Mouse (Mus musculus) gastrocnemius, postnatal 10 days (tissue): ENCODE data around the gene Txndc11. TPM values are rescaled to one million over a fixed set of nuclear protein-coding genes. Genes with fewer than 3 reads are reported as not detected.
"Not testable (repeated sequence)": the region's sequence is repeated elsewhere in the genome, so short reads cannot be mapped to it uniquely, and the experiment has no call there.

Experiments
- DNase-seq: peaks from one replicate; pipeline ENCODE4 v3.0.0; 2021; ENCODE audit warnings: mixed read lengths
- long read RNA-seq, 2 experiments: library from polyadenylated mRNA; stranded (forward); transcript quantifications; one replicate each; pipeline ENCODE4 v2.0.0; 2021
- total RNA-seq, 2 experiments: library from RNA; stranded (reverse); gene quantifications; 2 replicates each; pipeline ENCODE4 v1.2.3; 2021

Gene Txndc11
- 10 to 100 TPM in 1 of 2 experiments, 1 to 10 TPM in 1; 9.3 to 14.1 TPM for total RNA-seq
- long read RNA-seq, experiment 1, full-length matches to known transcripts: 14 of 32 reads
- long read RNA-seq, experiment 1, partial matches to known transcripts: 5 of 32 reads
- long read RNA-seq, experiment 1, other reads (novel, unspliced or antisense): 13 of 32 reads
- long read RNA-seq, experiment 2, full-length matches to known transcripts: 7 of 16 reads
- long read RNA-seq, experiment 2, partial matches to known transcripts: 2 of 16 reads
- long read RNA-seq, experiment 2, other reads (novel, unspliced or antisense): 7 of 16 reads

DNA sequence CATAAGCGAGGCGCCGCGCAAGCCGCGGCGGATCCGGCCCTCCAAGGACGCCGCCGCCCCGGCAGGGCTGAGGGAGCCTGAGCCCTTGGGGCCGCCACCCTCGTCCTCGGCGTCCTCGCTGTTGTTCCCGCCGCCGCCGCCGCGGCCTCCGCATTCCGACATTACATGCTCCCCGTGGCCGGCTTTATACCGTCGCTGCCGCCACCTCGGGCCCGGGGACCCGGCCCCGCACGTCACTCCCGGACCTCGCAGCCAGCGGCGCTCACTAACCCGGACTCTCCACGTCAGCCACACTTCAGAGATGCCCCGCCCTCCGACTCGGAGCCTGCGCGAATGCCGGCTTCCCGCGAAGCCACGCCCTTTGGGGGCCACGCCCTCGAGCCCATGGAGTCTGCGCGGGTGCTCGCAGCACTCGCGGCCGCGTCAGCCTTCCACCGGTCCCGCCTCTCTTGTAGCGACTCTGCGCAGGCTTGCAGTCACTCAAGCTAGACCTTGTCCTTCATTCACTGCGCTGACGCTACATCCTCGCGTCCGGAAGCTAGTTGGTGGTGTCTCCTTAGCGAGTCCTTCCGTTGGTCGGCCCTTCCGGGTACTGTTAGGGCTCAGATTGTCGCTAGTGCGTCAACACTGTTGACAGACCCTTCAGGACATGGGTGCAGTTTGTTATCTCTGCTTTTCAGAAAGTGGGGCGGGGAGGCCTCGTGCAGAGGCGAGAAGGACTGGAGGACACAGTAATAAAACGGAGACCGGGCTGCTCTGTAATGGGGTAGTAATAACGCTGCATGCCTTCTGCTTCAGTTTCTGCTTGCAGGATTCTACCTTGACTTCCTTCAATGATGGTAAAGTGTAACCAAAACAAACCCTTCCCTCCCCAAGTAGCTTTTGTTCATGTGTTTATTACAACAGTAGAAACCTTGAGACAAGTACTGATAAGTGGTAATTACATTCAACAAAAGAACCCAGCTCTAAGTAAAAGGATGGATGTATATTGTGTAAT lies at the start of gene Txndc11:
Txndc11 (minus strand) TSS at position 303 of the 997 bp plus-strand sequence.
- peak; percentile 99 for DNase-seq

DNA sequence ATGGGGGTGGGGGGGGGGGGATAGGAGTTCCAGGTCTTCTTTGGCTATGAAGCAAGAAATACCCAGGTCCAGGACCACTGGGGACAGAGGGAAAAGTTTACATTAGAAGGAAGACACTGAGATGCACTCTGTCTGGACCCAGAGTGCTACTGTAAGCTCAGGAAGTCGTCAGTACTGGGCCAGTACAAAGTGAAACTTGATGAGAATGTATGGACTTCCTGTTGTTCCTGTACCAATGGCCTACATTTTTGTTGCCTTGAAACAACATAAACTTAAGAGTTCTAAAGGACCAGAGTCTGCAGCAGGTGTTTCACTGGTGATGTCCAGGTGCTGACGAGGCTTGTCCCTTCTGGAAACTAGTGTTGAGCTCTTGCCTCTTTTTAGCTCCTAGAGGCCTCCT lies 43.0 kb upstream of the Txndc11 start:
- no peak for DNase-seq

DNA sequence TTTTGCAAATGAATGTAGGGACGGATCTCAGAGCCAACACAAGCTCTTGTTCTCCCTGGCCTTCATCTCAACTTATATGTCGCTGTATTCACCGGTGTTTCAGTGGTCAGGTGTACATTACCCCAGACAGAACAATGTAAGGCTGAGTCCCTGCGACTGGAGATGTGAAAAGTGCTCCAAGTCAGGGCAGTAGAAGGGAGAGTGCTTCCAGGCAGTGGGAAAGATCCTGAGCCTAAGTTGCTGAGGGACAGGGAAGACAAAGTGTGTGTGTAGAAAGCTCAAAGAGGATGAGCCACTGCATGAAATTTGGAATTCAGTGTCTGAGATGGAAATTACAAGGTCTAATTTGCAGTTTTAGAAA lies 42.4 kb upstream of the Txndc11 start:
- DNase-seq: no peak

GRCm38 (mm10) chr16:11176208-11176883 lies 41.9 kb upstream of the Txndc11 start, which contains the start of gene Zc3h7a:
Gene Zc3h7a (minus strand): TSS chr16:11176393.
- peak; percentile 90 for DNase-seq

DNA sequence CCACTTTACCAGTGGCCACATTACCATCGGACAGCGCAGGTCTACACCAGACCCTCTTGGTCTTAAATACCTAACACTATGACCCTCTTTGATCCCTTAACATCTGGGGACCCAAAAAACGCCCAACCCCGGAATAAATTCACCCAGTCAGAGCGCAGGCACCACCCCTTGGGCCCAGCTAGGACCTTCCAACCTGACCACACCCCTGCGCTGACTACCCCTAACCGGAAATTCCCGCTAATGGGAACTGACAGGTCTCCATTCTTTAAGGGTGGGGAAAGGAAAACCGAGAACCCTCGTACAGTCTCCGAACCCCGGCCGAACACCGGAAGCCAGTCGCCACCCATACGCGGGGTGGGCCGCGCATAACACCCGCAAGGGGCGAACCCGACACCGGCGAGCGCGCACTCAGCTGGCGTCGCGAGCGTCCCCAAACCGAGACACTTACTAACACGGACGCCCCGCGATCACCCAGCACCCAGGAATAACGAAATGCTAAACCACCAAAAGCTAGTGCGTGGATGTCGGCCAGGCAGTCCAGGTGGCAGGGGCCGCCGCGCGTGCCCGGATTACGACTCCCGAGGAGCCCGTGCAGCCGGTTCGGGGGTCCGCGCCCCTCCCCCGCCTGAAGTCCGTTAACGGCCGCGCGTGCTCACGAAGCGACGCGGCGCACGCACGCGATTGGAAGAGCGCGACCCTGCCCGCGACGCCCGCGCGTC lies 41.2 kb upstream of the Txndc11 start:
- DNase-seq: peak; percentile 61

- no peak for DNase-seq
Measured at GRCm38 (mm10) chr16:11175100-11175488, 40.6 kb upstream of the Txndc11 start.

DNA sequence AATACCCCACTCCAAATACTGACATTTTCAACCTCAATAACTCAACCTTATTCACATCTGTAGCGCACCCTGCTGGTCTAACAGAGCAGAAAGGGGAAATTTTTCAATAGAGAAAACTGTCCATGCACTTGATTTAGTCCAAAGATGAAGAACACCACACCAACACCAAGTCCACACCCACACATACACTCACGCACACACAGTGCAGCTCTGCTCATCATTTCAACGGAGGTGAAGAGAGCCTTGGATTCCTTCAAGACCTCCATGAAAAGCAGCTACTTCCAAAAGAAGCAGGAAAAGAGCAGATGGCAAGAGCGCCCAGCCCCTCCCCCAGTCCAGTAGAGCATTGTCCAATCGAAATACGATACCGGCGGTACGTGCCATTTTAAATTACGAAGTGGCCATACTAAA lies 40.2 kb upstream of the Txndc11 start:
- DNase-seq: peak; percentile 41

GRCm38 (mm10) chr16:11171679-11172078 lies 37.2 kb upstream of the Txndc11 start:
- no peak for DNase-seq

DNA sequence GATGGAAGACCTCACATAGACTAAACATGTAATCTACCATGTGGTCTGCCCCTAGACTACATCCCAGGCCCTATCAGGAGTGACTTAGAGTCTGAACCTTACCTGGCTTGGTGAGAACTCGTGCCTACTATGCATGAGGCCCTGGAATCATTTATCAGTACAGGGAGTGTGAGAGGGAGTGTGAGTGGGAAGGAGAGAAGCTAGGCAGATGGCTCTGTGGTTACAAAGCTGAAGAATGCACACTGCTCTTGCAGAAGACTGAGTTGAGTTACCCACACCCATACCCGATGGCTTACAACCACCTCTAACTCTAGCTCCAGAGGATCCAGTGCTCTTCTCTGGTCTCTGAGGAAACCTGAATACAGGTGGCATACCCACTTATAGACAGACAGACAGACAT lies 32.0 kb upstream of the Txndc11 start:
- DNase-seq: no peak

DNA sequence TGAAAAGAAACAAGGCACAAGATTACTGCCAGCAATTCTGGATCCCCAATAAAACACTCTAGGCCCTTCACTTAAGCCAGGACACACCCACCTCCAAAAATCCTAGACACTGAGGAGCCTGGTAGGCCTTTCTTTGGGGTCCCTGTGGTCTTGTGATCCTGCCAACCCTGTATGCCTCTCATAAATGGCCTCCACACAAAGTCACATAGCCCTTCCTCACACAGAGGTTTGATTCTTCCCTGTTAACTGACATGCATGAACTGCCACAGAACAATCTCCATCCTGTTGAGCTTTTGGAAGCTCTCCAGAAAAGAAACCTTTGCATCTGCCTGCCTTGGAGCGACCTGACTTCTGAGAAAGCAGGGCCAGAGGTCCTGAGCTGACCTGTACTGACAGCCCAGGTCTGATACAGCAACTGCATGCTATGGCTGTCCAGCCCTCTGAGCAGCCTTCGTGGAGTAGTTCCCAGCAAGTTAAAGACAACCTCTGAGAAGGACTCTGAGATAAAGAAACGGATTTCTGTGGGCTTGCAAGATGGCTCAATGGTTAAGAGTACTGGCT lies 30.3 kb upstream of the Txndc11 start:
- DNase-seq: no peak

DNA sequence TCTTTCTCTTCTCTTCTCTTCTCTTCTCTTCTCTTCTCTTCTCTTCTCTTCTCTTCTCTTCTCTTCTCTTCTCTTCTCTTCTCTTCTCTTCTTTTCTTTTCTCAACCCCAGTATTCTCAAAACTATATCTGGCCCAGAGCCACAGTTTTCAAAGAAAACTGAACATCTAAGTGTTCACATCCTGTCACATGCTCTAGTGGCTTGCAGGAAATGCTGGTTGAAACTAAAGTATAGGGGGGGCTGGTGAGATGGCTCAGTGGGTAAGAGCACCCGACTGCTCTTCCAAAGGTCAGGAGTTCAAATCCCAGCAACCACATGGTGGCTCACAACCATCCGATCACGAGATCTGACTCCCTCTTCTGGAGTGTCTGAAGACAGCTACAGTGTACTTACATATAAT lies 23.3 kb upstream of the Txndc11 start:
- not testable (repeated sequence) for DNase-seq

GRCm38 (mm10) chr16:11154500-11154899 lies 20.1 kb upstream of the Txndc11 start:
- no peak for DNase-seq

DNA sequence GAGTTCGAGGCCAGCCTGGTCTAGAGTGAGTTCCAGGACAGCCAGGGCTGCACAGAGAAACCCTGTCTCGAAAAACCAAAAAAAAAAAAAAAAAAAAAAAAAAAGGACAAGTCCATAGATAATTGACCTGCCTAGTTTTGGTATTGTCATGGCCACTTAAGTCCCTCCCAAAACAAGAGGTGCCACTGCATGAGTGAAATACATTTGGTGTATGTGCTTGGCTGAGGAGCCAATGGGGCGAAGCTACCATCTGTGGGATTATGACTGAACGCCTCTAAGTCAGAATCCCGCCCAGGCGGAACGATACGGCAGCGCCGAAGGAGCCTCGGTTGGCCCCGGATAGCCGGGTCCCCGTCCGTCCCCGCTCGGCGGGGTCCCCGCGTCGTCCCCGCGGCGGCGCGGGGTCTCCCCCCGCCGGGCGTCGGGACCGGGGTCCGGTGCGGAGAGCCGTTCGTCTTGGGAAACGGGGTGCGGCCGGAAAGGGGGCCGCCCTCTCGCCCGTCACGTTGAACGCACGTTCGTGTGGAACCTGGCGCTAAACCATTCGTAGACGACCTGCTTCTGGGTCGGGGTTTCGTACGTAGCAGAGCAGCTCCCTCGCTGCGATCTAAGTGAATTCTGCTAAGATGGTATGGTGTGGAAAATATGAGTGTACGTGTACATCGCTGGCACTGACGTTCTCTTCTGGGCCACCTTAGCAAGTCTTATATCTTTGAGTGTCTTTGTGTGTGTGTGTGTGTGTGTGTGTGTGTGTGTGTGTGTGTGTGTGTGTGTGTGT lies 9.4 kb upstream of the Txndc11 start:
- peak; percentile 100 for DNase-seq

DNA sequence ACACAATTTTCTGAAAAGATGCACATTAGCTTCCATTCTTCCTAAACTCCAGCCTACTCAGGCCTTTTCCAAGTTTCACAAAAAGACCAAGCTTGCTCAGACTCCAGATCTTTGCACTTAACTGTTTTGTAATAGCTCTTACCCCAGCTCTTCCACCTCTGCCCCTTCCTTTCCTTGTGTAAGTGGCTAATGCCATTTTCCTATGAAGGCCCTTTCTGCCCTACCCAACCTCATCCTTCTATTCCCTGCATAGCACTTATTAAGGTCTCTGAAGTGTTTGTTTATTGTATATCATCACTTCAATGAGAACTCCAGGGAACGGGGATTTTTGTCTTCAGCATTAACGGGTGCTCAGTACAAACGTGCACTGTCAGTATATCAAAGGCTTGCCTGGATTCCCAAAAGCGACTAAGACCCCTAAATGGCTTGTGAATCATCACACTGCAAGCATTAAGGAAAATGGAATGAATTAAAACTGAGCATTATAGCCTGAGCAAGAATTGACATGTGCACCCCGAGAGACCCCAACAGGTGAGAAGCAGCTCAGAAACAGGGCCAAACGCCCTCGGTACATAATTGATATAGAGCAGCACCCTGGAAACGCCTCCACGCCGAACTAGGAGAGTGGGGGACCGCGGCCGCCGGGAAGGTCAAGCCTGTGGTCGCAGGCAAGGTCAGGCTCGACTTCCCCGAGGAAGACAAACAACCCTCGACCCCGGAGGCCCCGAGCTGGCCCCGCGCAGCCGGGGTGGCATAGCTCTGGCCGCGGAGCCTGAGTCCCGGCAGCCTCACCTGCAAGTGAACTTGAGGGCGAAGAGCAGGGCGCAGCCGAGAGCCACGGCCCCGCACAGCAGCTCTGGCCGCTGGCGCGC lies 738 bp downstream of the Txndc11 start:
- no peak for DNase-seq

DNA sequence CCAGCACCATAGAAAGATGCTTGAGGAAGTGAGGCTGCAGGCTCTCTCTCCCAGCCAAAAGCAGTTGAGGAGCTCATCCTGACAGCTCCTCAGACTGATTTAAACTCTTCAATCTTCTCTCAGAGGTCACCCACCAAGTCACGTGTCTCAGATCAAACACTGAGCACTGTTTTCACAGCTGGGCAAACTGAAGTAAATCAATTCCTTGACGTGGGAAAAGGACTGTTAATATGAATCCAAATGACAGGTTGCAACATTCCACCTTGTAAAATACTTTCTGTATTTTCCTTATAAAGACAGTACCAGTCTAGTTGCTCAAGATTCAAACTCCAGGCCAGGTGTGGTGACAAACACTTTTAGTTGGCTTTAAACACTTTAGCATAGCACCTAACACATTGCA lies 1.6 kb downstream of the Txndc11 start:
- no peak for DNase-seq

GRCm38 (mm10) chr16:11128301-11128700 lies 6.1 kb downstream of the Txndc11 start:
- DNase-seq: no peak

DNA sequence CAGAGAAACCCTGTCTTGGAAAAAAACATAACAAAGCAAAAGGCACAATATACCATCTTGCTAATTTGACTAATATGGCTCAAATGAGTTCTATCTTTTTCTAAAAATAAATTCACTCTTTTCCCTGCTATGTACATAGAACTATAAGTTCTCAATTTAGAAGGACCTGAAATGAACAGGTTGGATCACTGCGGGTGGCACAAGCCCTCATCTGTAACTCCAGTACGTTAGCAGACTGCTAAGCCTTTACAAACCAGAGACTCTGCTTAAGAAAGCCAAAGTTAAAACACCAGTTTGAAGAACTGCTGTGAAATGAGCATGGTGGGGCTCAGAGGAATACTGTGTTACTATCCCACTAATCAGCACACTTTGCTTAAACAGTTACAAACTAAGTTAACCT lies 9.1 kb downstream of the Txndc11 start:
- DNase-seq: no peak

DNA sequence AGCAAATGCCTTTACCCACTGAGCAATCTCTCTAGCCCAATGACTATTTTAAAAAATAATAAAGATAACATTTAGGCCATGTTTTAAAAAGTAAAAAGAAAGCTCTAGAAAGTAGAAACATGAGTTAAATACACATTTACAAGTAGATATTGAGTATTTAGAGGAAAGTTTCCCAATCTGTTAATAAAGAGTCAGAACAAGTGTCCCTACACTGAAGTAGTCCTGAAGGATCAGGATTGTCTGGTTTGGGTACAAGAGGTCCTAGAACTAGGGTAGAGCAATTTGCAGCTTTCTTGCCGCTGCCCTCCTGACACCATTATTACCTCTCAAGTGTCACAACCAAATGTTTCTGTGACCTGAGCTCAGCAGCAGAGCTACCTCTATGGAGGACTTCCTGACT lies 10.3 kb downstream of the Txndc11 start:
- DNase-seq: no peak

DNA sequence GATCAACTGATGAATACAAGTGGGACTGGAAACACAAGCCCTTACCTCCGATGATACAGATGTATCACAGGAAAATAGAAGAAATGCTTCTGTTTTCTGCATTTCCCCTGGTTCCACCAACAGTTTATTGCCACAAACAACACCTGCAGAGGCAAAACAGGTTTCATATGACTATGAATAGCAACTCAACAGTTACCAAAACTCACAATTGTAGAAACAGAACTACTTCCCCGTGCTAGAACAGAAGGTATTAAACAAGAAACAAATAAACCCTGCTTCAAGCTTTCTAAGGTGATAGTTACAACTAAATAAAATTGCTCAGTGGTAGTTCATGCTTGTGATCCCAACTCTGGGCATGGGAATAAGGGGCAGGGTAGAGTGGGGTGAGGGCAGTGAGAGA lies 11.8 kb downstream of the Txndc11 start:
- DNase-seq: no peak

DNA sequence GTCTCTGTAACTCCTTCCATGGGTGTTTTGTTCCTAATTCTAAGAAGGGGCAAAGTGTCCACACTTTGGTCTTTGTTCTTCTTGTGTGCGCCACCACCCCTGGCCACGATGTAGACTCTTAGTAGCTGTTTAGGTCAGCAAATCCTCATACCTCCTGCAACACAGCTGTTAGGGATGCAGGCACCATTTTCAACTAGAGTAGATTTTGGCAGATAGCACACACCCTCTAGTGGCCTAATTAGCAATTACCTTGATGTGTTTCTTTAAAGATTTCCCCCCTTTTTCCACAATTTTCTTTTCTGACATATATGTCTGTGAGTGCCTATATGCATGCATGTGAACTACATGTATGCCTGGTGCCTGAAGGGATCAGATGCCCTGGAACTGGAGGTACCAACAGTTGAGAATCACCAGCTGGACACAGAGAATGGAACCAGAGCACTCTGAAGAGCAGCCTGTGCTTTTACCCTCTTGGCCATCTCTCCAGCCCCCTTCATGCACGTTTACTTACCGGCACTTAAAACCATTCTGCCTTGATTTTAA lies 25.2 kb downstream of the Txndc11 start:
- DNase-seq: no peak
